Mouse (Mus musculus): ENCODE results near the gene Ehd2. TPM values are rescaled to one million over a fixed set of nuclear protein-coding genes. Genes with fewer than 3 reads are reported as not detected.

Gene Ehd2
- polyA plus RNA-seq, 1 experiment from 2014 or later, result 76.3 TPM

GRCm38 (mm10) chr7:15981538-15981937 is 14.2 kb upstream of the Ehd2 start:
- H3K9me3 ChIP-seq (replicated peaks; ENCODE audit: control insufficient read depth, low read length), result no peaks in the 10 kb centered on the region
- WGBS, result 68% methylated on average over 4 of the region's 4 CpGs
- H3K4me1 ChIP-seq (ENCODE audit: control insufficient read depth, insufficient read depth, low read length), result no peaks in the 10 kb centered on the region
- no peak overlapping the region for H3K4me2 ChIP-seq (ENCODE audit: low read depth, low read length)
- H3K27me3 ChIP-seq (ENCODE audit: control insufficient read depth, insufficient read depth, low read length), result no peaks in the 10 kb centered on the region
- no peak for ATAC-seq (ENCODE audit: insufficient read depth, low FRiP score)
- H3K27ac ChIP-seq (ENCODE audit: low read length), result no peak overlapping the region
- H3K4me3 ChIP-seq (replicated peaks; ENCODE audit: low read length), result no peak overlapping the region
- H3K9ac ChIP-seq (ENCODE audit: low read length), result no peak overlapping the region
- peaks cover 12% of the 10 kb centered on the region for H3K36me3 ChIP-seq (ENCODE audit: control insufficient read depth, insufficient read depth, low read length)

GRCm38 (mm10) chr7:15980246-15980645 is 12.9 kb upstream of the Ehd2 start:
- Histone ChIP-seq H3K27ac (ENCODE audit: low read length) (no peak overlapping the region), H3K9me3 (replicated peaks; ENCODE audit: control insufficient read depth, low read length) (no peaks in the 10 kb centered on the region), H3K4me2 (ENCODE audit: low read depth, low read length) (no peak overlapping the region), H3K4me3 (replicated peaks; ENCODE audit: low read length) (no peak overlapping the region), H3K27me3 (ENCODE audit: control insufficient read depth, insufficient read depth, low read length) (no peaks in the 10 kb centered on the region), H3K36me3 (ENCODE audit: control insufficient read depth, insufficient read depth, low read length) (peaks cover 12% of the 10 kb centered on the region), H3K9ac (ENCODE audit: low read length) (no peak overlapping the region), H3K4me1 (ENCODE audit: control insufficient read depth, insufficient read depth, low read length) (no peaks in the 10 kb centered on the region)
- 76% methylated on average over 8 of the region's 8 CpGs for WGBS
- ATAC-seq (ENCODE audit: insufficient read depth, low FRiP score), result no peak

- no peaks in the 10 kb centered on the region for H3K9me3 ChIP-seq (replicated peaks; ENCODE audit: control insufficient read depth, low read length)
- H3K4me3 ChIP-seq (replicated peaks; ENCODE audit: low read length), result no peak overlapping the region
- H3K36me3 ChIP-seq (ENCODE audit: control insufficient read depth, insufficient read depth, low read length), result peaks cover 41% of the 10 kb centered on the region
- H3K4me1 ChIP-seq (ENCODE audit: control insufficient read depth, insufficient read depth, low read length), result no peaks in the 10 kb centered on the region
- no peak for ATAC-seq (ENCODE audit: insufficient read depth, low FRiP score)
- H3K27me3 ChIP-seq (ENCODE audit: control insufficient read depth, insufficient read depth, low read length), result no peaks in the 10 kb centered on the region
- peak overlapping the region; percentile 55; the same call in 1 of the 2 replicates for H3K27ac ChIP-seq (ENCODE audit: low read length)
- WGBS, result 79% methylated on average over 4 of the region's 4 CpGs
- no peak overlapping the region for H3K4me2 ChIP-seq (ENCODE audit: low read depth, low read length)
- no peak overlapping the region for H3K9ac ChIP-seq (ENCODE audit: low read length)
Observed at GRCm38 (mm10) chr7:15975904-15976303, 8.5 kb upstream of the Ehd2 start.

DNA sequence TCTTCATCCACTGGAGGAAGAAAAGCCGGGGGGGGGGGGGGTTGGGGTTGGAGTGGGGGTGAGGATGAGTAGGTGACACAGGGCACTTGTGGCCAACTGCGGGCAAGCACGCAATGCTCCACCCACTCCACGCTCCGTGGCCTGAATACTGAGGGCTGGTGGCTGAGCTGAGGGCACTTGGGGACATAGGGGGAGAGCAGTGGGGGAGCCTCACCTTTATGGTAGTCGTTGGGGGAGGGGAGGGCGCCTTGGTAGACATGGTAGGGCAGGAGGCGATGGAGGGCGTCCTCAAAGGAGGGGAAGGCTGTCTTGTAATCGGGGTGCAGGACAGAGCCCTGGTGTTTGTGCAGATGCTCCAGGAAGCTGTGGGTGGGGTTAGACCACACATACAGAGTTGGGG is 8.1 kb upstream of the Ehd2 start:
- Histone ChIP-seq H3K36me3 (ENCODE audit: control insufficient read depth, insufficient read depth, low read length) (peaks cover 41% of the 10 kb centered on the region), H3K4me3 (replicated peaks; ENCODE audit: low read length) (no peak overlapping the region), H3K4me1 (ENCODE audit: control insufficient read depth, insufficient read depth, low read length) (no peaks in the 10 kb centered on the region), H3K4me2 (ENCODE audit: low read depth, low read length) (no peak overlapping the region), H3K9ac (ENCODE audit: low read length) (no peak overlapping the region), H3K9me3 (replicated peaks; ENCODE audit: control insufficient read depth, low read length) (no peaks in the 10 kb centered on the region), H3K27me3 (ENCODE audit: control insufficient read depth, insufficient read depth, low read length) (no peaks in the 10 kb centered on the region), H3K27ac (ENCODE audit: low read length) (no peak overlapping the region)
- ATAC-seq (ENCODE audit: insufficient read depth, low FRiP score), result no peak
- 93% methylated on average over 10 of the region's 10 CpGs for WGBS

DNA sequence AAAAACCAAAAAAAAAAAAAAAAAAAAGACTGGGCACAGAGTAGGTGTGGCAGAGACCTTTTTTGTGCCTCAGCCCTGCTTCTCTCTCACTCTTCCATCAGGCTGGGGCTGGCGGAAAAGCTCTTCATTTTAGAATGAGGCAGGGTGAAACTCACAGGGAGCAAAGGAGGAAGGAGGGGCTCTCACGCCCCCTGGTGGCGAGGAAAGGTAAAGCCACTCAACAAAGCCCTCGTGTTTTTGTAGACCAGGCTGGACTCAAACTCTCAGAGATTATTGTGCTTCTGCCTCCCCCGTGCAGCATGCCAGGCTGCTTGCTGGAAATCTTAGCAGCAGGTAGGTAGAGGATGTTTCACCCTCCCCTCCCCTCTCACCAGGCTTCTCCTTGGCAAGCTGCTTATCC is 7.3 kb upstream of the Ehd2 start:
- no peaks in the 10 kb centered on the region for H3K27me3 ChIP-seq (ENCODE audit: control insufficient read depth, insufficient read depth, low read length)
- no peak overlapping the region for H3K4me3 ChIP-seq (replicated peaks; ENCODE audit: low read length)
- H3K9ac ChIP-seq (ENCODE audit: low read length), result no peak overlapping the region
- H3K27ac ChIP-seq (ENCODE audit: low read length), result no peak overlapping the region
- no peak for ATAC-seq (ENCODE audit: insufficient read depth, low FRiP score)
- 47% methylated on average over 5 of the region's 5 CpGs for WGBS
- H3K36me3 ChIP-seq (ENCODE audit: control insufficient read depth, insufficient read depth, low read length), result peaks cover 47% of the 10 kb centered on the region
- no peaks in the 10 kb centered on the region for H3K4me1 ChIP-seq (ENCODE audit: control insufficient read depth, insufficient read depth, low read length)
- H3K4me2 ChIP-seq (ENCODE audit: low read depth, low read length), result no peak overlapping the region
- no peaks in the 10 kb centered on the region for H3K9me3 ChIP-seq (replicated peaks; ENCODE audit: control insufficient read depth, low read length)

- H3K4me2 ChIP-seq (ENCODE audit: low read depth, low read length), result no peak overlapping the region
- H3K4me1 ChIP-seq (ENCODE audit: control insufficient read depth, insufficient read depth, low read length), result no peaks in the 10 kb centered on the region
- no peak overlapping the region for H3K27ac ChIP-seq (ENCODE audit: low read length)
- ATAC-seq (ENCODE audit: insufficient read depth, low FRiP score), result no peak
- no peak overlapping the region for H3K4me3 ChIP-seq (replicated peaks; ENCODE audit: low read length)
- peaks cover 37% of the 10 kb centered on the region for H3K36me3 ChIP-seq (ENCODE audit: control insufficient read depth, insufficient read depth, low read length)
- WGBS, result 74% methylated on average over 25 of the region's 25 CpGs
- H3K9ac ChIP-seq (ENCODE audit: low read length), result no peak overlapping the region
- no peaks in the 10 kb centered on the region for H3K9me3 ChIP-seq (replicated peaks; ENCODE audit: control insufficient read depth, low read length)
- H3K27me3 ChIP-seq (ENCODE audit: control insufficient read depth, insufficient read depth, low read length), result no peaks in the 10 kb centered on the region
Observed at GRCm38 (mm10) chr7:15972247-15972646, 4.9 kb upstream of the Ehd2 start.

GRCm38 (mm10) chr7:15969674-15970073 is 2.3 kb upstream of the Ehd2 start:
- peaks cover 9% of the 10 kb centered on the region for H3K4me1 ChIP-seq (ENCODE audit: control insufficient read depth, insufficient read depth, low read length)
- H3K4me3 ChIP-seq (replicated peaks; ENCODE audit: low read length), result no peak overlapping the region
- WGBS, result 94% methylated on average over 3 of the region's 3 CpGs
- no peaks in the 10 kb centered on the region for H3K27me3 ChIP-seq (ENCODE audit: control insufficient read depth, insufficient read depth, low read length)
- H3K9ac ChIP-seq (ENCODE audit: low read length), result no peak overlapping the region
- no peaks in the 10 kb centered on the region for H3K9me3 ChIP-seq (replicated peaks; ENCODE audit: control insufficient read depth, low read length)
- no peak for ATAC-seq (ENCODE audit: insufficient read depth, low FRiP score)
- H3K36me3 ChIP-seq (ENCODE audit: control insufficient read depth, insufficient read depth, low read length), result peaks cover 34% of the 10 kb centered on the region
- no peak overlapping the region for H3K4me2 ChIP-seq (ENCODE audit: low read depth, low read length)
- no peak overlapping the region for H3K27ac ChIP-seq (ENCODE audit: low read length)

DNA sequence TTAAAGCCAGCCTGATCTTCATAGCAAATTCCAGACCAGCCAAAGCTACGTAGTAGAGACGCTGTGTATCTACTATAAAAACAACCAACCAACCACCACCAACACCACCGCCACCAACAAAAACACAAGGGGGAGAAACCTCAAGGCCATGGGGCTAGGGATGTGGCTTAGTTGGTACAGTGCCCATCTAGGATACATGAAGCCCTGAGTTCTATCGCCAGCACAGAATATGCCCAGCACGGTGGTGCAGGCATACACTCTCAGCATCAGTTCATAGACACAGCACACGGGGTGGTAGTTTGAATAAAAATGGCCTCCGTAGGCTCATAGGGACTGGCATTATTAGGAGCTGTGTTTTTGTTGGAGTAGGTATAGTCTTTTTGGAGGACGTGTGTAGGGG is 955 bp upstream of the Ehd2 start:
- Histone ChIP-seq H3K4me2 (ENCODE audit: low read depth, low read length) (no peak overlapping the region), H3K4me1 (ENCODE audit: control insufficient read depth, insufficient read depth, low read length) (peaks cover 21% of the 10 kb centered on the region), H3K9me3 (replicated peaks; ENCODE audit: control insufficient read depth, low read length) (no peaks in the 10 kb centered on the region), H3K9ac (ENCODE audit: low read length) (no peak overlapping the region), H3K36me3 (ENCODE audit: control insufficient read depth, insufficient read depth, low read length) (peaks cover 24% of the 10 kb centered on the region), H3K27ac (ENCODE audit: low read length) (no peak overlapping the region), H3K4me3 (replicated peaks; ENCODE audit: low read length) (no peak overlapping the region), H3K27me3 (ENCODE audit: control insufficient read depth, insufficient read depth, low read length) (no peaks in the 10 kb centered on the region)
- 86% methylated on average over 8 of the region's 8 CpGs for WGBS
- no peak for ATAC-seq (ENCODE audit: insufficient read depth, low FRiP score)

GRCm38 (mm10) chr7:15966489-15966888 is 878 bp downstream of the Ehd2 start:
- ATAC-seq (ENCODE audit: insufficient read depth, low FRiP score), result no peak
- no peaks in the 10 kb centered on the region for H3K27me3 ChIP-seq (ENCODE audit: control insufficient read depth, insufficient read depth, low read length)
- H3K4me2 ChIP-seq (ENCODE audit: low read depth, low read length), result peak overlapping the region; percentile 66
- H3K4me3 ChIP-seq (replicated peaks; ENCODE audit: low read length), result peak overlapping the region; percentile 59
- WGBS, result 56% methylated on average over 3 of the region's 3 CpGs
- H3K36me3 ChIP-seq (ENCODE audit: control insufficient read depth, insufficient read depth, low read length), result peaks cover 10% of the 10 kb centered on the region; the same call in 1 of the 2 replicates
- no peaks in the 10 kb centered on the region for H3K9me3 ChIP-seq (replicated peaks; ENCODE audit: control insufficient read depth, low read length)
- H3K9ac ChIP-seq (ENCODE audit: low read length), result peak overlapping the region; percentile 79
- H3K27ac ChIP-seq (ENCODE audit: low read length), result no peak overlapping the region
- peaks cover 38% of the 10 kb centered on the region for H3K4me1 ChIP-seq (ENCODE audit: control insufficient read depth, insufficient read depth, low read length)

Measured in stomach, embryonic 16.5 days (tissue).